Comparison of ENCODE assay signal across 9 mouse cellular contexts in genomic region chr7:96869079-96869810, GRCm38 (mm10).
DNase-seq lines count a peak whose midpoint lies in the region; ATAC-seq lines count a peak whose summit lies in the region.
"Had no signal": no experiment of that assay in that cellular context is flagged by ENCODE, and none has a peak within 500 bp of the region (broad histone marks: within the 10 kb centered on the region; RNA-seq: fewer than 3 reads in every experiment).

No protein-coding gene starts in this region.

- ATAC-seq in limb, embryonic 15.5 days (ENCODE audit: insufficient number of reproducible peaks, low FRiP score, low TSS enrichment, low read depth): 0 out of 2 replicates have a peak, but pooled peaks have one; percentile 40

- whole genome bisulfite sequencing in limb, embryonic 15.5 days: 74% methylated on average over 16 of the region's 16 CpGs
- WGBS in limb, embryonic 10.5 days: 87% methylated on average over 16 of the region's 16 CpGs

- peaks cover 10% of the 10 kb centered on the region for H3K4me1 ChIP-seq in limb, embryonic 15.5 days
- H3K4me1 ChIP-seq in limb, embryonic 10.5 days: peaks cover 16% of the 10 kb centered on the region
- H3K4me1 ChIP-seq: heart, embryonic 10.5 days had no signal

- H3K36me3 ChIP-seq in limb, embryonic 15.5 days: peaks cover 11% of the 10 kb centered on the region
- peaks cover 93% of the 10 kb centered on the region for H3K36me3 ChIP-seq in limb, embryonic 10.5 days

- H3K4me2 ChIP-seq in limb, embryonic 15.5 days: no peak overlapping the region

- no peaks in the 10 kb centered on the region for H3K27me3 ChIP-seq in limb, embryonic 15.5 days
- H3K27me3 ChIP-seq in limb, embryonic 10.5 days (ENCODE audit: low read depth, poor library complexity, severe bottlenecking): no peaks in the 10 kb centered on the region

- DNase-seq in limb, embryonic 10.5 days (ENCODE audit: low spot score): no peak
- peak; percentile 85 for DNase-seq in cerebellum, adult 9-11 months
- DNase-seq in layer of hippocampus, adult 8-10 months (ENCODE audit: low spot score in 2 of 2): peak; percentile 38 to 60
- peak; percentile 33 to 46 for DNase-seq in right cerebral cortex, adult 2 months (ENCODE audit: low spot score in 2 of 2)
- DNase-seq in embryo, embryonic 9.5 days (ENCODE audit: extremely low spot score): no peak
- DNase-seq in T-cell, adult 2 months (ENCODE audit: low spot score): no peak
- DNase-seq in thymus, postnatal 0 days (ENCODE audit: low spot score): no peak

- H3K9me3 ChIP-seq in limb, embryonic 15.5 days: no peaks in the 10 kb centered on the region
- H3K9me3 ChIP-seq in limb, embryonic 10.5 days (replicated peaks): no peaks in the 10 kb centered on the region
- H3K9me3 ChIP-seq: heart, embryonic 10.5 days had no signal

- no peak overlapping the region for H3K4me3 ChIP-seq in limb, embryonic 15.5 days
- no peak overlapping the region for H3K4me3 ChIP-seq in limb, embryonic 10.5 days
- H3K4me3 ChIP-seq: heart, embryonic 10.5 days had no signal

- H3K27ac ChIP-seq in limb, embryonic 15.5 days: peak overlapping the region; percentile 54; the same call in 1 of the 2 replicates
- no peak overlapping the region for H3K27ac ChIP-seq in limb, embryonic 10.5 days
- H3K27ac ChIP-seq: heart, embryonic 10.5 days had no signal

- no peak overlapping the region for H3K9ac ChIP-seq in limb, embryonic 15.5 days

Comparison
In these comparisons a context has a peak if more than half of its experiments do, and no peak if none do; other contexts are left out.
1. DNase-seq: peak in cerebellum, adult 9-11 months (single experiment), layer of hippocampus, adult 8-10 months (2 of 2) and right cerebral cortex, adult 2 months (2 of 2); none in limb, embryonic 10.5 days (single experiment), embryo, embryonic 9.5 days (single experiment), T-cell, adult 2 months (single experiment) and thymus, postnatal 0 days (single experiment).